Comparison of ENCODE assay signal across 8 mouse cellular contexts in the genomic region with DNA sequence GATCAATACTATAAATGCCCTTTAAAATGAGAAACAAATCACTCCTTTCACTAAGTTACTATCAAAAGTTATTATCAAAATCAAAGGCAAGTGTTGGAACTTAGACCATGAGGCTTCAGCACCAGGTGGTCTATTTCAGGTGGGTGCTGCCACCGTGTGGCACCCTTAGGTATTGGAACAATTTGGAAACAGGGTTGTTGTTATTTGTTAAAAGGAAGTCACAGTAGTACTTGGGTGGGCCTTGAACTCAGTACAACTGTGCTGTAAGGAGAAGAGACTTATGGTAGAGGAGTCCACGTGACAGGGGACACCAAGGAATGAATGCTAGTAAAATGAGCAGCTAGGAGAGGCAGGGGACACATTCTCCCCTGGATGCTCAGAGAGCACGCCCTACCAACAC.
DNase-seq lines count a peak whose midpoint lies in the region; ATAC-seq and TF ChIP-seq lines count a peak whose summit lies in the region.

No protein-coding gene starts in this region.

- H3K27ac ChIP-seq in forebrain, embryonic 13.5 days, result no peak overlapping the region
- H3K27ac ChIP-seq in kidney, embryonic 15.5 days, result no peak overlapping the region

- no peak overlapping the region for H3K4me3 ChIP-seq in E14TG2a.4 (replicated peaks; ENCODE audit: low read length)
- no peak overlapping the region for H3K4me3 ChIP-seq in forebrain, embryonic 13.5 days
- no peak overlapping the region for H3K4me3 ChIP-seq in kidney, embryonic 15.5 days (replicated peaks)

- peaks cover 14% of the 10 kb centered on the region for H3K9me3 ChIP-seq in E14TG2a.4 (ENCODE audit: low read length)
- no peaks in the 10 kb centered on the region for H3K9me3 ChIP-seq in forebrain, embryonic 13.5 days (replicated peaks)
- H3K9me3 ChIP-seq in kidney, embryonic 15.5 days (replicated peaks), result no peaks in the 10 kb centered on the region

- peaks cover 31% of the 10 kb centered on the region for H3K36me3 ChIP-seq in E14TG2a.4 (ENCODE audit: insufficient read depth, low read length)
- no peaks in the 10 kb centered on the region for H3K36me3 ChIP-seq in forebrain, embryonic 13.5 days (ENCODE audit: poor library complexity, severe bottlenecking)
- H3K36me3 ChIP-seq in kidney, embryonic 15.5 days, result peaks cover 57% of the 10 kb centered on the region

- TF ChIP-seq CTCF in E14TG2a.4 (conservative IDR thresholded peaks at IDR 0.05; ENCODE audit: low read length), result peak; percentile 70

- peak; percentile 71 for ATAC-seq in forebrain, embryonic 13.5 days
- ATAC-seq in kidney, embryonic 15.5 days (replicated peaks; ENCODE audit: low FRiP score), result peak; percentile 30; the same call in 1 of the 2 replicates
- ATAC-seq in megakaryocyte progenitor cell, adult 5-6 weeks (replicated peaks; ENCODE audit: poor library complexity), result peak; percentile 88

- WGBS in forebrain, embryonic 13.5 days, result 38% methylated on average over 3 of the region's 3 CpGs
- WGBS in kidney, embryonic 15.5 days, result 42% methylated on average over 3 of the region's 3 CpGs

- no peak overlapping the region for H3K9ac ChIP-seq in forebrain, embryonic 13.5 days
- H3K9ac ChIP-seq in kidney, embryonic 15.5 days, result no peak overlapping the region

- H3K4me1 ChIP-seq in E14TG2a.4 (replicated peaks; ENCODE audit: low read depth, low read length), result 0 out of 2 replicates have a peak, but pooled peaks cover 3% of the 10 kb centered on the region
- H3K4me1 ChIP-seq in forebrain, embryonic 13.5 days, result no peaks in the 10 kb centered on the region
- H3K4me1 ChIP-seq in kidney, embryonic 15.5 days, result no peaks in the 10 kb centered on the region

- DNase-seq in layer of hippocampus, adult 11-12 months (ENCODE audit: low spot score), result peak; percentile 66
- DNase-seq in layer of hippocampus, postnatal 36 days, result no peak
- DNase-seq in adrenal gland, adult 8-10 months, result peak; percentile 44
- peak; percentile 78 for DNase-seq in thymus, postnatal 0 days (ENCODE audit: low spot score)

- H3K27me3 ChIP-seq in E14TG2a.4 (ENCODE audit: insufficient read depth, low read length), result no peaks in the 10 kb centered on the region
- H3K27me3 ChIP-seq in forebrain, embryonic 13.5 days, result no peaks in the 10 kb centered on the region
- H3K27me3 ChIP-seq in kidney, embryonic 15.5 days, result no peaks in the 10 kb centered on the region

- no peak overlapping the region for H3K4me2 ChIP-seq in forebrain, embryonic 13.5 days
- no peak overlapping the region for H3K4me2 ChIP-seq in kidney, embryonic 15.5 days

Comparison
In these comparisons a context has a peak if more than half of its experiments do, and no peak if none do; other contexts are left out.
1. DNase-seq: peak in layer of hippocampus, adult 11-12 months (single experiment), adrenal gland, adult 8-10 months (single experiment) and thymus, postnatal 0 days (single experiment); none in layer of hippocampus, postnatal 36 days (0 of 2).
2. ATAC-seq: peak in every context shown above with its lines; median percentile 88 in megakaryocyte progenitor cell, adult 5-6 weeks; 71 in forebrain, embryonic 13.5 days; 30 in kidney, embryonic 15.5 days.